Mouse (Mus musculus) olfactory bulb, adult 2 months (tissue): ENCODE results near the gene Gm8994.

Experiments used
- CTCF ChIP-seq: fragments of 200-500 bp; IDR thresholded peaks from 2 replicates; pipeline ENCODE4 v1.5.1; 2012; ENCODE audit warnings: low read depth, mild to moderate bottlenecking, low read length, moderate library complexity; ENCODE audit not compliant: insufficient read depth
- POLR2A ChIP-seq: fragments of 200-500 bp; IDR thresholded peaks from 2 replicates; pipeline ENCODE4 v1.6.1; 2012; ENCODE audit warnings: mild to moderate bottlenecking, low read depth, low read length, moderate library complexity; ENCODE audit not compliant: insufficient read depth

- TF ChIP-seq CTCF (no peak), POLR2A (no peak)
These were observed 13.8 kb downstream of the Gm8994 start for GRCm38 (mm10) chr6:136341093-136341492.
